Mouse (Mus musculus) kidney, adult 2 months (tissue): Measurements from ENCODE around the gene Nphs1.

Source experiments
- CTCF ChIP-seq: fragments of 200-500 bp; conservative IDR thresholded peaks from 2 replicates; pipeline ENCODE4 v1.5.1; 2011; ENCODE audit warnings: low read depth, mild to moderate bottlenecking, control low read depth, low read length, moderate library complexity, mixed read lengths; ENCODE audit not compliant: insufficient read depth, insufficient read length
- POLR2A ChIP-seq: fragments of 200-500 bp; IDR thresholded peaks from one replicate; pipeline ENCODE4 v1.6.1; 2011; ENCODE audit warnings: low read depth, low read length, control low read depth

- TF ChIP-seq POLR2A (no peak), CTCF (no peak)
Measured at GRCm38 (mm10) chr7:30434238-30434637, 23.9 kb upstream of the Nphs1 start.
